Mouse (Mus musculus) kidney, adult 18-20 months (tissue): ENCODE measurements around the gene Tubb1.

Experiments used
- DNase-seq: peaks from one replicate; pipeline ENCODE4 v3.0.0; 2021

Tubb1 gene

DNA sequence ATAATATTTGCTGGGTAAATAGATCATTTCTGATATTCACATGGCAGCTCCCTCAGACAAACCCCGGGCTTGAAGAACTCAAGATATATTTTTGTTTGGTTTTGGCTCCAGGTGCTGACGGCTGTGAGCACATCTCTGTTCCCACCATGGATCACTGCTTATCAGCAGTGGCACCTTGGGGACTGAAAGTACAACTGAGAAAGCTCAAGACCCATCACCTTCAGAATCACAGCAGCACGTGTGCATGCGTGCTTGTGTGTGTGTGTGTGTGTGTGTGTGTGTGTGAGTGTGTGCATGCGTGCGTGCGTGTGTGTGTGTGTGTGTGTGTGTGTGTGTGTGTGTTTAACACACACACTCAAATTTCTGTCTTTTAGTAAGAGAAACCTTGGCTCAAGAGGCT is 6.1 kb upstream of the Tubb1 start:
- DNase-seq = no peak

DNA sequence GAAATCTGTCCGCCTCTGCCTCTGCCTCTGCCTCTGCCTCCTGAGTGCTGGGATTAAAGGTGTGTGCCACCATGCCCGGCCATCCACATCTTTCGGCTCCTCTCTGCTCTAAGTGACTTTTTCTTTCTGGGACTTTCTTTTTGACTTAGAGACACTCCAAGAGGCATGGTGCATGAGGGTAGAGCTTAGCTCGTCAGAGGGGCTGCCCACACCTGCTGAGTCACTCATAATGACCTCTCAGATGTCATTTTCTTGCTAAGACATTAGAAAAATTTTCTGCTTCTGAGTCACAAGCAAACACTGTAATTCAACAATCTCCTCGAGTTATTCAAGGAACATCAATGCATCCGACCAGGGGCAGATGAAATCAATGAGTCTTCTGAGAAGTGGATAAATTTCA is 5.5 kb upstream of the Tubb1 start:
- DNase-seq = no peak

DNA sequence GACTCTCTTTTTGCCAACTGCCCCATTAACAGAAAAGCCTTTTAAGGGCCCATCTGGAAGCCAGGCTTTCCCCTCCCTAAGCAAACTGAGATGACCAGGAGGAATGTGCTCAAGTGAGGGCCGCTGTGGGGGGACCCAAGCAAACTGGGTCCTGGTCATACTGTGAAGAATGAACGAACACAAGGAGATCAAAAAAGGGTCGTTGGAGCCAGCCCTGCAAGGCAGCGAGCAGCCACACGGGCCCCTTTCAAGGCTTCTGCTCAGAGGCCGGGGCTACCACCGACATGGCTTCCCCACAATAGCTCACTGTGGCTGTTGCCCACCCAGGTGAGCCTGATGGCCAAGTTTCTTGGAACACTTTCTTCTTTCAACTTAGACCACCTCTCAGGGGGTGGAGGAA is 4.0 kb upstream of the Tubb1 start:
- no peak for DNase-seq

DNA sequence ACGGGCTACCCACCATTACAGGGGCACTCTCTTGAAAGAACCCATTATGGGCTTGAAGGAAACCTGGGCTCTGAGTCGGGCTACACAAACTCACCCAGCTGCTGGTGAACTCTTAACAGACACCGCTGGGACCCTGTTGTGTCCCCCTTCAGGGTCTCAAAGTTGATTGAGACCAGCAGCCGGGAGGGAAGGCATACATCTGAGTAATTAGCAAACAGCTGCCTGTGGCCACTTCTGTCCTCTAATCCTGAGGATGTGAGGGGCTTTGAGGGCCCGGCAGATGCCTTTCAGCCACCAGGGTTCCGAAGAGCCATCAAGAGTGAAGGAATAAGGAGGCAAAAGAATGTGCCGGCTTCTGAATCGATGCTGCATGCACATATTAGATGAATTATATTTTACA is 3.6 kb upstream of the Tubb1 start:
- DNase-seq = no peak

DNA sequence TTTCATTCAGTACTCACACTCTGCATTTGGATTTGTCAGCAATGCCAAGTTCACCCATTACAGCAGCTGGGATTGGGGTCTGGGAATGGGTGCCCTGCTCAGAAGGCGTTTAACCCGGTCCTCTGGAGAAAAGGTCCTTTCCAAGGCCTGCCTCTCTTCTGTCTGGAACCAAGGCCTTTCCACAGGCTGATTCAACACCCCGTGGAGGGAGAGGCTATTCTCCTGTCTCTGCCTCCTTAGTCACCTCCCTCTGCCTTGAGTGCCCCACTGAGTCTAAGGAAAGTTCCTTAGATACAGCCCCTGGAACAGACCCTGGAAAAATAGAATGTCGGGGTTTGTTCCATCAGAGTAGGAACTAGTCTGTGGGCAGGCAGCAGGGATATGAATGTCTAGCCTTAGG is 2.1 kb upstream of the Tubb1 start:
- DNase-seq = no peak

DNA sequence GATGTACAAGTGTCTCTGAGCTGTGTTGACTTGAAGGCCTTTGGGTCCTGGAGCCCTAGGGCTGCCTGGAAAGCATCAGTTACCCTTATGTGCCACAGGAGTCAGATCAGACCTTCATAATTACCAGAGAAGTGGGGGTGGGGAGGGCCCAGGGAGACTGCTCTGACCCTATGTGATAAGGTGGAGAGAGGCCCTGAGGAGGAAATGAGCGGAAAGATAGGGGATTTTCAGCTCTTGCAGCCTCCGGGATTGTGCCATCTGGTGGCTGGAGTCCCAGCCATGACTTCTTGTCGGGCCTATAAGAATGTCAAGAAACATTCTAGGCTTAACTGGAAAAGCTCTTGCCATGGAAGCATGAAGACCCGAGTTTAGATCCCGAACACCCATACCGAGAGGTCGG is 3.2 kb downstream of the Tubb1 start:
- no peak for DNase-seq

DNA sequence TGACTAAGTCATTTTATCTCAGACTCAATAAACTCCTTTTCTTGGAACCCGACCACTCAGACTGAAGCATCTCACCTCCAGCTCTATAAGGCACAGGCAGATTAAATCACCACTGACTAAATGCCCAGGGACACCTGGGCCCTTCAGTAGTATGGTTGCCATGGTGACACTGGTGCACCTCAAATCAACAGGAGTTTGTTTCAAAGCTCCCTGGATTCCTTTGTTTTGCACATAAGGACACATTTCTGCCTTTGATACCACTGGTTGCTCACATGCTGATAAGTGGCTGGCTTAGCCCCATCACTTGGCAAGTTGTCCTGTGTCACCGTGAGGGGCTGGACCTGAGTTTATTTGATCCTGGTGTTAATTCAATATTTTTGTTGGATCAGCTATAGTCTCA is 8.9 kb downstream of the Tubb1 start:
- no peak for DNase-seq

DNA sequence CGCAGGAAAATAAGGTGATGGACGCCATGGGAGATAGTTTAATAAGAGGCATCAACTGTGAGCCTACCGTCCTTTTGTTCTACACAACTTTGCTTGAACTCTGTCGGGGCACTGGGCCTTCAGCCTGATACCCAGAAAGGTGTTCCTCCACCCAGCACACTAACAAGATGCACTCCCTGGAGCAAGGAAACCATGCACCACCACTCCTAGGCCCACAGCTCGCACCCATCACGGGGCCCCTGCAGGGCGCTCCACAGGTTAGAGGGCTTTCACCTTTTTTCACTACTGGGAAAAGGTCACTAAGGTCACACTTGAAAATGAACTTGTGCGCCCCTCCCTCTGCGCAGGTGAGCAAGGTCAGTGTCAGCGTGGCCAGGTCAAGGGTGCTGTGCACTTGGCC is 12.9 kb downstream of the Tubb1 start:
- no peak for DNase-seq

DNA sequence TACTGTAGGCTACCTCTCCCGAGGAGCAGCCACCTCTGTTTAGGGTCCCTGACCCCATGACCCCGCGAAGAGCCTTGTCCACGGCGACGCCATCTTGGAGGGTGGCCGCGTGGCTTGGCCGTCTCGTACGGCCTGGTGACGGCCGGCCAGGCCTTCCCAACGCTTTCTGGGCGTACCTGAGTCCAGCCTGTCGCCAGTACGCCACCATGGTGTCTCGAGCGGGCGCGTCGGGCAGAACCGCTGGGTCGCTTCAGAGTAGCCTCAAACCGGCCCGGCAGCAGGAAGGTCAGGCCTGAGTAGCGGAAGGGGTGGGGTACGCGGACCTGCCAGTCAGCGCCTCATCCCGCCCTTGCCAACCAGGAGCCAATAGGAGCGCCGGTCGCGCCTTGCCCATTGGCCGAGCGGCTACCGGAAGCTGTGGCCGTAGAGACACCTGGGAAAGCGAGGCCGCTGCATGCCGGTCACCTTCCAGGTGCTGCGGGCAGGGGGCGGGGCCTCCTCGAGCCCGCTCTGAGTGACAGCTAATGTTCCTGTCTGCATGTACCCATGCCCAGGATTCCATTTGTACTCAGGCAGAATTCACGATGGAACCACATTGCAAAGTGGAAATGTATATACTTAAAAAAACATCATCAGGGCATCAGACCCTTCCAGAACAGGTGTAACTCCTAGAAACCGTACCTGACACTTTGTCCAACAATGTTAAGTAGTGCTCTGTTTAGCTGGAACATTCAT is 13.5 kb downstream of the Tubb1 start, which contains the start of gene Atp5e:
Gene Atp5e, minus strand, starts transcription at position 317 of the 735 bp plus-strand sequence.
- peak; percentile 96 for DNase-seq

DNA sequence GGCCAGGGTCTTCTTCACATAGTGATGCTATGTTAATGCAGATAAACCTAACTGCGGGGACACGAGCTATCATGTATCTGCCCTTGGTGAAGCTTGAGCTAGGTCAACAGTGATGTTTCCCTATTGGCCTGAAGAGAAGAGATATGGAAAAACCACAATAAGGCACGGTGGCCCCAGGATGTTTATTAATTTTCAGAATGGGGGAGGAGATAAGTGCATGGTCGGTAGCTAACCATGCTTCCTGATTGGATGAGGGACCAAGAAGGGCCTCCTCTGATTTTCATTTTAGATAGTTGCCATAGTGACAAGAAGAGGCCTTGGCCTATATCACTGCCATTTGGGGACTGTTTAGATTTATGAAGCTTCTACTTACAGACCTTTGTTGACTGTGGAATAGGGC is 19.8 kb downstream of the Tubb1 start:
- no peak for DNase-seq

DNA sequence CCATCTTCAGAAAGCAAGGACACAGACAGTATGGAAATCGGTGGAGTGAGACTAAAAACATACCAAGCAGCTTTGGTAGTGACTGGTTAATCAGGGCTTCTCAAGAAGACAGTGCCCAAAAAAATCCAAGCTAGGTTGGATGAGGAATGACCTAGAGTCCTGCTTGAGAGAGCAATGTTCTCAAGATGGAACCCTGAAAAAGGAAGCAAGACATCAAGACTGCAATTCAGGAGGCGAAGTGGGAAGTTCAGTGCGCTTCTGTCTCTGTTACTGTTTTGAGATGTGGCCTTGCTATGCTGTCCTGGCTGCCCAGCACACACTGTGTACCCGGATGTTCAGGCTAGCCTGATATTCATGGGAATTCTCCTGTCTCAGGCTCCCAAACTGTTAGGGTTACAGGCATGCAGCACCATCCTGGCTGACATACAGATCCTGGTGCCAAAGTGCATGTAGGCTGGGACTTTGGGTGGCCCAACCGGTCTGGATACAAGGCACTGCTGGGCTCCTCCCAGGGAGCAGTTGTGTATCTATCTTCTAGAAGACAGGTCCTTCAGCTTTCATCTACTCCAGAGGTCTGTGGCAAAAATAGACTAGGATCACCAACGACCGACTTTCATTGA is 20.4 kb downstream of the Tubb1 start:
- no peak for DNase-seq

DNA sequence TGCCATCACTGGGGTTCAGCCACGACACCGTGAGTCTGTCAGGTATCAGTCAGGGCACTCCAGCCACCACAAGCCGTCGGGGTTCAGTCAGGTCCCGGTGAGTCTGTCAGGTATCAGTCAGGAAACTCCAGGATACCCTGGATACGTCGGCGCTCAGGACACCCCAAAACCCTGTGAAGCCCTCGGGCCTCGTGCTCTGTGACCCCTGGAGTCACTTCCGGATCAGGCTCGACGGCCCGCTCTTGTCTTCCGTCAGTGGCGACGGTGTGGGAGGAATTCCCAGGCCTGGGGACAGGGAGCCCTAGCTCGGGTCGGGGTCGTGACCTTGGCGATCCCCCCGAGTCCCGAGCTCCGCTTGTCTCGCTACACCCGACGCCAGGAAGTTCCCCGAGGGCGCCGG is 21.9 kb downstream of the Tubb1 start:
- no peak for DNase-seq

DNA sequence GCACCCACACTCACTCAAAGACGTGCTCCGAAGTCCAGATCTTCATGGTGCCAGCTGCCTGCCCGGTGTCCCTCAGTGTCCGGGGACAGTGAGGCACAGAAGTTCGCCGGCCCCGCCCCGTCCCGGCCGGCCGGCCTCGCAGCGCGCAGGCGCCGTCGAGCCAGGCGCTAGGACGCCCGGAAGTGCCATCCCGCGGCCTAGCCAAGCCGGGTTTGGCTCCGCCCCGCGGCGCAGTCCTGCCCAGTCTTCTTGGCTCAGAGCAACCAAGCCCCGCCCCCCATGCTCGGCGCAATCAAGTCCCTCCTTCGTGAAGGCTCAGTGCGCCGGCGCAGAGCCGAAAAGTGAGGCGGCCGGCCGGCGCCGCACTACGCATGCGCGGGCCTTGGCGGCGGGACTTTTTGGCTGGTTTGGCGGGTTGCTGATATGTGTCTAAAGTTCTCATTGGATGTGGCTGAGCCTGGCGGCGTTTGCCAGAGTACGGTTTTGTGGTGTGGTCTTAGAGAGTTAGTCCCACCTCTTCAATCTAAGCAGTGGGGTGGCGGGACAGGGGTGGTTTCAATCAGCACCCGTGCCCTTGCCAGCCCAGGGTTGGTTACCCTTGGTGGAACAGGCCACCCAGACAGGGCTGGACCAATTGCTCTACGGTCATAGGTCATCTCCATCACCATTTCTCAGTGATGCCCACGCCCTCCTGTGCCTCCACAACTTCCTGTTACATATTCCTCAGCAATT is 22.5 kb downstream of the Tubb1 start, which contains the start of gene Prelid3b:
Gene Prelid3b, minus strand, starts transcription at position 264 of the 732 bp plus-strand sequence.
- peak; percentile 99 for DNase-seq

DNA sequence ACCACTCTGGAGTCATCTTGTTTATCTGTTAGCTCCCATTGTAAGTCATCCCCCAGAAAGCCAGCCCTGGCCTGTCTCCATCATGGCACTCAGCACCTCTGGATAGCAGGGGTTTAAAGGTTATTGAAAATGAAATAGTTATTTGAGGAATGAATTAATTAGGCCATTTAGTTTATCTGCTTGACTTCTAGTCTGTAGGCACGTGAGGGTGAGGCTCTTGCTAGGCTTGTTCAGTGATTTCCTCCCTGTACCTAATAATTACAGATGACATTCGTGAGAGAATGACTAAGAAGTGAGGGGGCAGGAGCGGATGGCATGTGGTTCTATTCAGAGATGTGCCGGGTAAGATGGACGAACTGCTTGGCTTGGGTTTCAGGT is 23.0 kb downstream of the Tubb1 start:
- DNase-seq = no peak

DNA sequence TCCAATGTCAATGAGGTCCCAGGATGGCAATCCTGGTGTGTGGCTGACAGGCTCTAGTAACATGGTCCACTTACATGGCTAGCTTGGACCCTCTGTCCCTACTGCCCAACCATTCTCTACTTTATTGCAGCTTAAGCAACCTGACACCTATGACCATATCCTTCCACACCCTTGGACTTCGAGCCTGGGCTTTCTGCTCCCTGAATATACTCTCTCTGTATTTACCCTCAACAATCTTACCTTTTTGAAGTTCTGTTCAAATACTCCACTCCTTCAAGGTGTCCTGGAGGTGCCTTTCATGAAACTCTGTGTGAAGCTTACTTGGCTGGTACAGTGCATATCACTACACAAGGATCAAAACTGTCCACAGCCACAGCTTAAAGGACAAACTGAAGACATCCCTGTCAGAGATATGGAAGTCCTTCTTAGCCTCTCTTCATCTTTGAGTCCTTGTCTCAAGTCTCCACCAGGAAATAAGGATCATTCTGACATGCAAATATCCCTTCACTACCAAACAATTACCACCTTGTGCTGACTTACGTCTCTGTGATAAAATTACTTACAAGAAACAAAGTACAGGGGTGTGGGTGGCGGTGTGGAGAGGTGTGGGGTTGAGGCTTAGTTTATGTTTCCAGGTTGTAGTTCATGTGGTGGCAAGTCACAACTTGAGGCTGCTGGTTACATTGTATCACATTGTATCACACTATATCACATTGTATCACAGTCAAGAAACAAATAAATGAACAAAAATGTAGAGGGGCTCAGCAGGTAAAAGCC is 27.2 kb downstream of the Tubb1 start:
- DNase-seq = no peak

DNA sequence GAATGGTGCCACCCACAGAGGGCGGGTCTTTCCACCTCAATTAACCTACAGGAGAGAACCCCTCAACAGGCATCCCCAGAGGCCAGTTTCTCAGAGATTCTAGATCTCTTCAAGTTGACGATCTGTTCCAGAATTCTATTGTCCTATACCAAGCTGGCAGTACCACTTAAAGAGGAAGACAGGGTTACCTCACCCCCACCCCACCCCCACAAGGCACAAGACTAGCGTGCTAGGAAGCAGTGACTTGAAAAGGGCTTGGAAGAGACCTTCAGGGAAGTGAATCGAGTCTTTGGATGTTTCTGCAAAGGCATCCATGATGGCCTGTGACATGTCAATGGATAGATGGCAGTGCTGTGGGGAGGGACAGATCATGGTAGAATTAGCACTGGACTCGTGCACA is 28.3 kb downstream of the Tubb1 start:
- DNase-seq = no peak

DNA sequence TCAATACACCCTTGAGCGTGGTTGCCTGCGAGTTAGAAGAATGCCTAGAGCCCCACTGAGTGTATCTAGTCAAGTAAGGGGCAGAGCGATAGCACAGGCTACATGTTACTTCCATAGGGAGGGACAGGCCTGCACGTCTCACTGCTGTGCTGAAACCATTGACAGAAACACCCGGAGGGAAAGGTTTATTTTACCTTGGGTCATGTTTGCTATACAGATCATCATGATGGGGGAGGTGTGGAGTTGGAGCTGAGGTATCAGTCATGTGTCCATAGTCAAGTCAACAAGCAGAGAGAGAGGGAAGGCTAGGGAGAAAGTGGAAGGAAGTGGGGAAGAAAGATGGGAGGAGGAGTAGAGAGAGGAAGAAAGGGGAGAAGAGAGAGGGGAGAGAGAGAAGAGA is 36.5 kb downstream of the Tubb1 start:
- no peak for DNase-seq

DNA sequence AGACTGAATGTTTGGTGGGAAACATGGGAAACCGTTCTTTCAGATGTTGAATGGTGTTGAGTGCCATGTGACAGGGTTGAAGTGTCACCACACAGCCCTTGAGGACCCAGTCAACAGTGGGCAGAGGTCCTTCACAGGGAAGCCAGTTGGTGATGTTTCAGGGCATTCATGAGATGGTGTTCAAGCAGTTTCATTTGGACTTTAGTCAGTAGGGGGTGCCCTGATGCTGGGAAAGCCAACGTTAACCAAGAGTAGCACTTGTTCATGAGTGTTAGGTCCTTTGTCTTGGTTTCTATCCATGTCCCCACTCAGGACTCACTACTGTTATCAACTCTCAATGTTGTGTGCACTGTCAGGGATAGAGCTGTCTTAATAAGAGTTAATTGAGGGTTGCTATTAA is 42.4 kb downstream of the Tubb1 start:
- DNase-seq = no peak

DNA sequence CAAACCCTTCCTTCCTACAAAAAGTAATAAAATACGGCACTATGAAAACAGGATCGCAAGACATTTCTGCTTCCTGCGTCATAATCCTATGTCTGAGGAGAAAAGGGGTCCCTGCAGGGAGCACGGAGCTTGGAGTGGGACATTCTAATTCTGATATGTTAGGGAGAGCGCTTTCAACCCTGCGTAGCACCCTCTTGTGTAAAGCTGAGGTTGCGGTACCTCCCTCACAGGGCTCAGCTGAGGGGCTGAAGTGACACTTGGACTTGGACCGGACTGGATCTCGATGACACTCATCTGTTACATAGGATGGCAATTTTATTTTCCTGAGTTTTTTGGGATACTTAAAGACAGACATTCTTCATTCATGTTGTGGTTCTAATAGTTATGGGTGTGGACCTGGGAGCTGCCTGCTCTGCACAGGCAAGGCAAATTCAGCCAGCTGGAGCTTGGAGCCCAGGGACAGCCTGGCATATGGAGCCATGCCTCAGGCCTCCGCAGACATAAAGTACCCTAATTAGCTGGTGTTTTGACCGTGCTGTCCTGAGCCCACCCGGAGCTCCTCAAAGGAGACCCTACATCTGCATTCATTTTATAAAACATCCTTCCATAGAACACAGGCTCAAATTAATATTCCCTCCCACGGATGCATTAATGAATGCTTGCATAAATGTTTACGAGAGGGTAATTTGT is 50.5 kb downstream of the Tubb1 start:
- no peak for DNase-seq

DNA sequence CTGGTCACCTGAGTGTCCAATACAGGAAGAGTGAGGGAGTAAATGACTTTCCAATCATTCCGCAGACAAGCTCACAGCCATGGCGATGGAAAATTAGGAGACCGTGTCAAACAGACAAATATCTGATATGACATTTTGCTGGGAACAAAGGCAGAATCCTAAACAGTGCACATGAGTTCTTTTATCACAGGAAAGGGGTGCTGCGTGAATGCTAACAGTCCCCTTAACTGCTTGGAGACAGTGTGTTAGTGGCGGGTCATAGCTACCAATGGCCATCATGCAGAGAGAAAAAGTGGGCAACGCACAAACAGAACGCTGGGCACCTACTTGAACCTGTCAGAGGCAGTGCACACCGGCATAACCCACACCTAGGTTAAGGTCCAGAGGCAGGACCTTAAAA is 51.0 kb downstream of the Tubb1 start:
- no peak for DNase-seq

DNA sequence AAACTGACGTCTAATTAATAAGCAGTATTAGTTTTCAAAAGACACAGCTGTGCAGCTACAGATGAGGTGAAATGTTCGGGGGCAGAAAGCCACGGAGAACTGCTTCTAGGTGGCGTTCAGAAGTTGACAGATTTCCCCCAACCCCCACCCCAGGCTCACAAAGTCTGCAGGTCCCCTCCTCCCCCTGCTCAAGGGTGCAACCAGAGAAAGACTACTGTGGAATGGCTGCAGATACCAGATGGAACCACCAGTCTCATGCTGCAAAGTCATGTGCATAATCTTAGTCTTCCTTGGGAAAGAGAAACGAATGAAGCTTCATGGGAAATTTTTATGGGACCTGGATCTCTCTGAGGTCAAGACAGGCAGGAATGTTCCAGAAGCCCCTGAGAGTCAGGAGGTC is 51.8 kb downstream of the Tubb1 start:
- no peak for DNase-seq

DNA sequence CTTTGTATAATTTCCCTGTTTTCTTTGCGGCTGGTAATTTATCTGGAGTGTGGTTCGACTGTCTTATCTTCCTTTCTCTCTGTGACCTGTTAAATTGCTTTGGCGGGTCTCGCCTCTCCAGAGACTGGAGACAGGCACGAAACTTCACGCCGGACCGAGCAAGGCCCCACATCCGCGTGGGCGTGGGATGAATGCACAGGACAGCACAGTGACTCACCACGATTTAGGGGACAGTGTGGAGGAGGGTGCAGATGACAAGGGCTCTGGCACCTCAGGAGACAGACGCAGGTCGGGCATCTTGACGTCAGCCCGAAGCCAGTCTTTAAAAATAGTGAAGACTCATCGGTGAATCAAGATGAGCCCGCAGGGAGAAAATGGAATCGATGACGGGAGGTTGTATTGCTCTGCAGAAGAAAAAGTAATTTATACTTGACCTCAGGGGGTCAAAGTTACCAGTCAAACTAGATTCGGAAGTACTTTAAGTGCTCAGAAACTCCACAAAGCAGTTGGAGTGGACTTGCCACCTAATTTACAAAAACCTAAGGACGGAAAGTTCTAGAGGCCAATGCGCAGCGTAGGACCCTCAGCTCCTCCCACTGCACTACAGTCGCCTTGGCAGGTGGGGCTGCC is 52.5 kb downstream of the Tubb1 start:
- no peak for DNase-seq
